Mouse (Mus musculus) neural tube, embryonic 13.5 days (tissue): ENCODE results near the gene Shisal2b. TPM values are rescaled to one million over a fixed set of nuclear protein-coding genes. Genes with fewer than 3 reads are reported as not detected.
"Not testable (repeated sequence)": the region's sequence is repeated elsewhere in the genome, so short reads cannot be mapped to it uniquely, and the experiment has no call there.

Source experiments
- ATAC-seq: fragments of 200-750 bp; cut with Nextera tagmentation; 2 replicates; pipeline ENCODE4 v1.8.0; 2017; ENCODE audit warnings: low read depth, mild to moderate bottlenecking, moderate TSS enrichment, moderate library complexity
- H3K27ac ChIP-seq: fragments of 300-500 bp; sonication (generic); replicated peaks from 2 replicates; pipeline ENCODE4 v1.5.1; 2015; ENCODE audit warnings: moderate library complexity, mild to moderate bottlenecking, inconsistent platforms
- H3K27me3 ChIP-seq: fragments of 300-500 bp; sonication (generic); 2 replicates; pipeline ENCODE4 v1.6.1; 2015; ENCODE audit warnings: mild to moderate bottlenecking, inconsistent platforms
- H3K36me3 ChIP-seq: fragments of 300-500 bp; sonication (generic); 2 replicates; pipeline ENCODE4 v1.6.1; 2015; ENCODE audit warnings: mild to moderate bottlenecking, inconsistent platforms
- H3K4me1 ChIP-seq: fragments of 300-500 bp; sonication (generic); replicated peaks from 2 replicates; pipeline ENCODE4 v1.6.1; 2015; ENCODE audit warnings: inconsistent platforms
- H3K4me2 ChIP-seq: fragments of 300-500 bp; sonication (generic); 2 replicates; pipeline ENCODE4 v1.6.1; 2015; ENCODE audit warnings: inconsistent platforms, mild to moderate bottlenecking, moderate library complexity
- H3K4me3 ChIP-seq: fragments of 300-500 bp; sonication (generic); 2 replicates; pipeline ENCODE4 v1.5.1; 2015; ENCODE audit warnings: mild to moderate bottlenecking, inconsistent platforms
- H3K9ac ChIP-seq: fragments of 300-500 bp; sonication (generic); 2 replicates; pipeline ENCODE4 v1.6.1; 2015; ENCODE audit warnings: moderate library complexity, mild to moderate bottlenecking, inconsistent platforms
- H3K9me3 ChIP-seq: fragments of 300-500 bp; sonication (generic); 2 replicates; pipeline ENCODE4 v1.6.1; 2016; ENCODE audit warnings: inconsistent platforms
- WGBS: fragments of 180-500 bp; shearing (Covaris S2); methylation state at CpG from one replicate; pipeline ENCODE4 v1.1.7; 2015; 5-methylcytosine and 5-hydroxymethylcytosine counted together
- polyA plus RNA-seq: library from polyadenylated mRNA; unstranded; fragments of >200 nt; fragmentation: Nextera tagmentation; extraction: Ambion mirVana; gene quantifications from 2 replicates; pipeline ENCODE4 v1.2.1, GENCODE M21; 2015

Shisal2b gene
- 0.71 and 0.72 TPM in 2 replicates for polyA plus RNA-seq

DNA sequence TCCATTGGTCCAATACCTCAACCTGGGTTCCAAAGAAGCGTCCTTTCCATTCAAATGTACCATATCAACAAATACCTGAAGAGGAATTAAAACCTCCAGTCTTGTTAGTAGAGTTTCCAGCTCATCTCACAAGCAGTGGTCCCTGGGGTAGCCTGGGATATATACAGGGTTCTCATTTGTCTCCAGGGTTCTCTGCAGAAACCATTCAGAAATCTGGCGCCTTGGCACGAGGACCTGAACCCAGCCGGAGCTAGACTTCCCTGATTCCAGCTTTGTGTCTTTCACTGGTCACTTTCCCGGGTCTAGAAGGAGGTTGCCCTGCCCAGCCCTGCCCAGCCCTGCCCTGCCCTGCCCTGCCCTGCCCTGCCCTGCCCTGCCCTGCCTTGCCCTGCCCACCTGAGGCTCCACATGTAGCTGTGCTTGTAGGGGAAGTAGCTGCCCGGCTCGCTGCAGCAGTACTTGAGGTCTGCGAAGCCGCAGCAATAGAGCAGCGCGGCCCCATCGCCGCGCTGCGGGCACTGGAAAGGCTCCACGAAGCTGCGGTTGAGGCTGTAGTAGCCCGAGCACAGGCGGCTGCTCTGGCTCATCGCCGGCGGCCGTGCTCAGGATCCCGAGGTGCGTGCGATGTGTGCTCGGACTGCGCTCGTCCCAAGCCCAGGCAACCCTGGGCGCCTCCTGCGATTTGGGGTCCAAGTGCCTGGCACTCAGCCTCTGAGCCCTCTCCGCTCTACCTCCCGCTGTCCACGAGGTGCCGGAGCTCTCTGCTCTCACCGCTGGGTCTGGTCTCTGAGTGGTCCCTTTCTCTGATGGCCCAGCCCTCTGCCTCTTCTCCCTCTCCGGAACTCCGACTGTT, at the start of gene Shisal2b:
Gene Shisal2b (minus strand): TSS at position 767 of the 853 bp plus-strand sequence.
- Histone ChIP-seq H3K9ac (peak within 1 kb of the TSS; percentile 77), H3K36me3 (no peaks in the 10 kb centered on the region), H3K9me3 (0 out of 2 replicates have a peak, but pooled peaks cover 5% of the 10 kb centered on the region), H3K27me3 (peaks cover 31% of the 10 kb centered on the region), H3K4me3 (peak within 1 kb of the TSS; percentile 49), H3K4me2 (peak within 1 kb of the TSS; percentile 96), H3K4me1 (peaks cover 12% of the 10 kb centered on the region), H3K27ac (no peak within 1 kb of the TSS)
- peak; percentile 95 for ATAC-seq
- 3% methylated on average over 38 of the region's 38 CpGs for WGBS

DNA sequence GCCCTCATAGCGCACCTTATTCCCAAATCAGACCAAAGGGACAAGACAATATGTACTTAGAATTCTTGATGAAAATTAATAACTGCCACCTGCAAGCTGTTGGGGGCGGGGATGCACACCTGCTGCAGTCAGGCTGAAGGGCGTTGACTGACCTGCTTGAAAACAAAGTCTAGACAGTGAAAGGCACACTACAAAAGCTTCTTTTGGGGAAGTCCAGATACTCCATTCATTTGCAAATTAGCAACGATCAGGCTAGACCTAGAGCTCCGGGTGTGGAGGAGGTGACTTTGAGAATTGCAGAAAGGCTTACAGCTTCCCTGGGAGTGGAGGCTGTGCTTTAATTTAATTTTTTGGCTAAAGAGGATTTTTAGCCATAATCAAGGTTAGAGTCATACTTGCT, 47.9 kb upstream of the Shisal2b start:
- H3K27me3 ChIP-seq, H3K9ac ChIP-seq, H3K9me3 ChIP-seq, ATAC-seq, H3K4me2 ChIP-seq, H3K4me1 ChIP-seq, H3K4me3 ChIP-seq, H3K27ac ChIP-seq, H3K36me3 ChIP-seq: not testable (repeated sequence)
- 53% methylated on average over 5 of the region's 5 CpGs for WGBS

DNA sequence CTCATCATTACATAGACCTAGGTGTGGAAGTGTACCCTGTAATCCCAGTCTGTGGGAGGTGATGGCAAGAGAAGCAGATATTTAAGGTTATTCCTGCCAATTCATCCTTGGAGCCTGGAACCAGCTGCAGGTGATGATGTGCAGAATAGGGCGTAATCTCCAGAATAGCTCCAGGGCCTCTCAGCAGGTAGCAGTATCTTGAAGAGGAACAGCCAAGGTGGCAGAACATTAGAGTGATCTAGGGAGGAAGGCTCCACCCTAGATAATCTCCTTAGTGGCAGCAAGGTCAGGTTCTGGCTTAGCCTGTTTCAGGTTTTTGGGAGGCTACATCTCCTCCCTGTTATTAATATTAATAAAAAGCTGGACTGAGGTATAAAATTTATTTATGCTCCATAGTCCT, 47.3 kb upstream of the Shisal2b start:
- 92% methylated on average over 1 of the region's 1 CpGs for WGBS
- ATAC-seq, result not testable (repeated sequence)

DNA sequence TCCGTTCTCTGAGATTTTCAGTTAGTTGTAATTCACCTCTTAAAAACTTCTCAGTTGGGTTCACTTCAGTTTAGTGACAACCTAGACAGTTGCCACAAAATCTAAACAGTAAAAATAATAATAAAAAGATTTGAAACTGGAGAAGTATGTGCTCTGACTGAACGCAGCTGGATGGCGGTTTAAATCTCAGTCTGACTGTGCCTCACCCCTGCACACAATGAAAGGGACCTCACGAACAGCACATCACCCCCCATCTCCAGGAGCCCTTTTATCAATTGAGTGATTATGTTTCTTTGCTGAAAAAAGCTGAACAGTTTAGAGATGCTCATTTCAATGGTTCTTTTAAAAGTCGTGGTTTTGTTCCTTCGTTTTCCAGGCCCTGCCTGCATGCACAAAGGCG, 45.0 kb upstream of the Shisal2b start:
- Histone ChIP-seq H3K4me2 (no peak overlapping the region), H3K27ac (no peak overlapping the region), H3K4me3 (no peak overlapping the region), H3K9me3 (no peaks in the 10 kb centered on the region), H3K4me1 (no peaks in the 10 kb centered on the region), H3K36me3 (no peaks in the 10 kb centered on the region), H3K27me3 (no peaks in the 10 kb centered on the region), H3K9ac (no peak overlapping the region)
- 59% methylated on average over 7 of the region's 7 CpGs for WGBS
- ATAC-seq, result no peak

More for the DNA sequence above, 47.3 kb upstream of the Shisal2b start:
- H3K9me3 ChIP-seq, H3K4me3 ChIP-seq, H3K27me3 ChIP-seq, H3K9ac ChIP-seq, H3K4me1 ChIP-seq, H3K36me3 ChIP-seq, H3K27ac ChIP-seq, H3K4me2 ChIP-seq: not testable (repeated sequence)

DNA sequence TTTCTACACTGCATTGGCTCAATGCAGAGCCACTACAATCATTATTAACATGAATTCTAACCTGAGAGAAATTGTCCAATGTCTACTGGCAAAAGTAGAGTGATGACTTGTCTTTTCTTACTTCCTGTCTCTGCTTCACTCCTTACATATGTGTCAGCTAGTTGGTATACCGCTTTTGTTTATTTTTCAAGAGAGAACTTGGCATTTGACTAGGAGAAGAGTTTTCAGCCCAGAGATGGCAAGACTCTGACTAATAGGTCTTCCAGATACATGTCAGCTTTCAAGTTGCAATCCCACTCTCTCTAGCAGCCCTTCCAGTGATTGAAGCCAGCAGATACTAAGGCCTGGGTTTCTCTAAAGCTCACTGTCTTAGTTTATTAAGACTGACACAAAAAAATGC, 31.1 kb upstream of the Shisal2b start:
- Histone ChIP-seq H3K27ac (no peak overlapping the region), H3K27me3 (no peaks in the 10 kb centered on the region), H3K36me3 (no peaks in the 10 kb centered on the region), H3K9me3 (no peaks in the 10 kb centered on the region), H3K4me2 (no peak overlapping the region), H3K4me1 (no peaks in the 10 kb centered on the region), H3K9ac (no peak overlapping the region), H3K4me3 (no peak overlapping the region)
- no peak for ATAC-seq
- WGBS, result 80% methylated on average over 1 of the region's 1 CpGs

DNA sequence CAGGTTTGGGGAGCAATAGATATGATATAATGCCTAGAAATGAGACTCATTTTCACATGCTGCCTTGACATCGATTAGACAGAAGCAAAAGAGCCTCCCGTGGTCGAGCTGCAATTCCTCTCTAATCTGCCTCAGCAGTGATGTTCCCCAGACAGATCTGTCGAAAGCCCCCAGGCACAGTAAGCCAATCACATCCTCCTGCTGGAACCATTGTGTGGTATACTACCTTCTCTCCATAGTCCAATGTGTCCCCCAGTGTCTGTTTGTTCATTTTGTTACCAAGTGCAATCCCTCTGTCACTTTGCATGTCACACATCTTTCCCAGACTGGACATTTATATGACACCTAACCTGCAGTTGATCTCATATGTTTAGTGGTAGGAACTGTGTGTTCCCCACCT, 28.6 kb upstream of the Shisal2b start:
- Histone ChIP-seq H3K9me3 (no peaks in the 10 kb centered on the region), H3K4me2 (no peak overlapping the region), H3K4me3 (no peak overlapping the region), H3K27ac (no peak overlapping the region), H3K27me3 (no peaks in the 10 kb centered on the region), H3K36me3 (no peaks in the 10 kb centered on the region), H3K4me1 (no peaks in the 10 kb centered on the region), H3K9ac (no peak overlapping the region)
- 76% methylated on average over 4 of the region's 4 CpGs for WGBS
- no peak for ATAC-seq

DNA sequence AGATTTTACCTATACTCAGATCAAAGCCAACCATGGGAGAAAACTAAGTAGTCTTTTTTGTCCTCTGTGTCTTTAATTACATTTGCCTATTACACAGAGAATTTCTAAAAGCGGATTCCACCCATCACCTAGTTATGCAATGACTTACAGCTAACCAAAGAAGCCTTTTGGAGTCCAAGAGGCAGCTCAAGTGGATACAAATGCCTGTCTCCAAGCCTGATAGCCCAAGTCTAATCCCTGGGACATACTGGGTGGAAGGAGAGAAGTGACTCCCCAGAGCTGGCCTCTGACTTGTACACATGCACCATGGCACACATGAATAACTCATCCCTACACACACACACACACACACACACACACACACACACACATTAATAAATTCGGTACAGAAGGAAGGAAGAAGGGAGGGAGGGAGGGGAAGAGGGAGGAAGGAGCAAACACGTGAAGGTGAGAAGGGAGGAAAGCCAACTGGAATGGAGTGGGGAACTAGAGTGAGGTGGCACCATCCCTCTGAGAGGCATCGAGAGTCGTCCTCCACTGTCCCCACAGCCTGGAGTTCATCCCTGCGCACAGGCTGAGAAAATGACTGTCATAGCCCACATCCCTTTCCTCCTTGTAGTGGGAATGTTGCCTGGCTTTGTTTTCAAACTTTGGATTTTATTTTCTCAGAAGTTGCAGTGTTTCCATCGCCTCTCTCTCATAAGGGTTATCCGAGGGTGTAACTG, 22.8 kb upstream of the Shisal2b start:
- H3K36me3 ChIP-seq, result no peaks in the 10 kb centered on the region
- no peaks in the 10 kb centered on the region for H3K9me3 ChIP-seq
- H3K4me1 ChIP-seq, result 0 out of 2 replicates have a peak, but pooled peaks cover 3% of the 10 kb centered on the region
- no peak overlapping the region for H3K9ac ChIP-seq
- no peak overlapping the region for H3K27ac ChIP-seq
- 75% methylated on average over 7 of the region's 8 CpGs for WGBS
- no peak overlapping the region for H3K4me3 ChIP-seq
- no peaks in the 10 kb centered on the region for H3K27me3 ChIP-seq
- no peak overlapping the region for H3K4me2 ChIP-seq
- ATAC-seq, result no peak

DNA sequence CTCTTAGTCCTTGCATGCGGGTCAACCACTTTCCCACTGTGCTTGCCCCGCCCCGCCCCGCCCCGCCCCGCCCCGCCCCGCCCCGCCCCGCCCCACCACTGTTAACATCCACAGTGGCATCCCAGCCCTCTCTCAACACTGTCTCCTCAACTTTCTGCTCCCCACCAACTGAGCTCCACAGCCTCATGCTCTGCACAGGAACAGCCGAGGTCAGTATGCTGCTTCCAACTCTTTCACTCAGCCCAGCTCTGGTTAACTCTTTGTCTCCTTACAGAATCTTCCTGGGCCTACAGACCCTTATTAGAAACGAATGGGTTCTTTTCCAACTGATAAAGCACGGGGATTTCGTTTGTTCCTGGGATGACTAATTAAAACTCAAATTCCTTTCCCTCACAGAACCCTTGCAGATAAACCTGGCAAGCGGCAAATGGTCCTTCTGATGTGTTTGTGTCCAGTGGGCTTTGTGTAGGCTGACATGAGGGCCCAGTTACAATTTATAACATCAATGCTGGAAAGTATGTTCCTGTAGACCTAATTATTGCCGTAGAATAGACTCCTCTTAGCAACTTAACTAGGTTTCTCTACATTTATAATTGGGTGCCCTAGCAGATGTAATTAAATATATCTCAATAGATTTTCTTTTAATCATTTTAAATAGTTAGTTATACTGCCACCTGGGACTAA, 20.0 kb upstream of the Shisal2b start:
- WGBS, result 24% methylated on average over 14 of the region's 16 CpGs
- Histone ChIP-seq H3K9ac (no peak overlapping the region), H3K4me3 (no peak overlapping the region), H3K27me3 (no peaks in the 10 kb centered on the region), H3K27ac (no peak overlapping the region), H3K4me1 (0 out of 2 replicates have a peak, but pooled peaks cover 3% of the 10 kb centered on the region), H3K36me3 (no peaks in the 10 kb centered on the region), H3K9me3 (no peaks in the 10 kb centered on the region), H3K4me2 (no peak overlapping the region)
- ATAC-seq, result no peak

DNA sequence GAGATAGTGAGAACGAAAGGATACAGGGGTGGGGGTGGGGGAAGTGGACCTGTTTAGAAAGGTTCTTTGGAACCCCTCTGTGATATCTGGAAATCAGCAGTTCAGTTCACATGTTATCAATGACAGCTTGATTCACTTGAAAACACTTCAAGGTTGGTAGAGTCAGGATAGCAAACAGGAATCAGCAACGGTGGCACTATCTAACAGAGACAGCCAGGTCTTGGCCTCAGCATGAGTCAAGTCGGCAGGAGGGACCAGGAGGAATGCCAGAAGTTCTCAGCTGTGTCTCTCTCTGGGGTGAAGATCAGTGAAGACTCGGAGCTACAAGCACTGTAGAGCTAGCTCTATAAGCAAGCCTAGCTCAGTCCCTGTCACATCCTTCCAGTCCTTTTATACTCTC, 14.8 kb upstream of the Shisal2b start:
- H3K36me3 ChIP-seq, result no peaks in the 10 kb centered on the region
- H3K4me3 ChIP-seq, result no peak overlapping the region
- H3K27me3 ChIP-seq, result no peaks in the 10 kb centered on the region
- H3K4me2 ChIP-seq, result no peak overlapping the region
- WGBS, result 86% methylated on average over 4 of the region's 4 CpGs
- 0 out of 2 replicates have a peak, but pooled peaks cover 3% of the 10 kb centered on the region for H3K4me1 ChIP-seq
- H3K9me3 ChIP-seq, result no peaks in the 10 kb centered on the region
- no peak overlapping the region for H3K9ac ChIP-seq
- no peak overlapping the region for H3K27ac ChIP-seq
- ATAC-seq, result no peak

DNA sequence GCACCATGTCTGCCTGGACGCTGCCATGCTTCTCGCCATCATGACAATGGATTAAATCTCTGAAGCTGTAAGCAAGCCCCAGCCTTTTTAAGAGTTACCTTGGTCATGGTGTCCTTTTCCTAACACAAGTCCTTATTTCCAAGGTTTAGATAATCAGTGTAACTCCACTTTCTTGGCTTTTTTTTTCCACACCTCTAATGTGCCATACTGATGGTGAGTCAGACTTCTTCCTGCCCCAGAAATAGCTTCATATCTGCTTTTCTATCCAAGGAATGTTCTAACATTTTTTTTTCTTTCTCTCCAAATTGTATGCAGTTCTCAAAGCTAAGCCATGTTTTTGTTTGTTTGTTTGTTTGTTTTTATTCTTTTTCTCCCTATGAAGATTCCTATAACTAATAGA, 6.2 kb upstream of the Shisal2b start:
- WGBS, result 100% methylated on average over 2 of the region's 2 CpGs
- no peak for ATAC-seq
- Histone ChIP-seq H3K36me3 (no peaks in the 10 kb centered on the region), H3K4me1 (no peaks in the 10 kb centered on the region), H3K9me3 (no peaks in the 10 kb centered on the region), H3K27ac (no peak overlapping the region), H3K4me3 (no peak overlapping the region), H3K4me2 (no peak overlapping the region), H3K27me3 (peaks cover 5% of the 10 kb centered on the region), H3K9ac (no peak overlapping the region)

DNA sequence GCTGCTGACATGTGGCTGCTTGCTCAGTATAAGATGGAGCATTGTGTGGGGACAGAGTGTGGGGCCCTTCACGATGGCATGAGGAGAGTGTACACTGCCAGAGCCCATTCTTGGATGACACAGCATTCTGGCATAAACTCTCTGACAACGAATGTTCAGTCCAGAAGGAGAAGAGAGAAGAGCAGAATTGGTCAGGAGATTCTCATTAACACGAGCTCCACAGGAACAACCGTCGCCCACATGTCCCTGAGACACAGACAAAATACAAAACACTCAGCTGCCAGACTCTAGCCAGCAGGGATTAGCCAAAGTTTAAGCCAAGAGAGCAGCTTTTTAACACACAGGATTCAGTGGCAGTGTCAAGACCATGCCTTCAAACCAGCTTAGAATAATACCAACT, 3.0 kb upstream of the Shisal2b start:
- ATAC-seq, result no peak
- Histone ChIP-seq H3K4me1 (peaks cover 12% of the 10 kb centered on the region), H3K27me3 (peaks cover 29% of the 10 kb centered on the region), H3K4me2 (no peak overlapping the region), H3K4me3 (no peak overlapping the region), H3K27ac (no peak overlapping the region), H3K36me3 (no peaks in the 10 kb centered on the region), H3K9ac (no peak overlapping the region), H3K9me3 (no peaks in the 10 kb centered on the region)
- WGBS, result 87% methylated on average over 5 of the region's 5 CpGs

DNA sequence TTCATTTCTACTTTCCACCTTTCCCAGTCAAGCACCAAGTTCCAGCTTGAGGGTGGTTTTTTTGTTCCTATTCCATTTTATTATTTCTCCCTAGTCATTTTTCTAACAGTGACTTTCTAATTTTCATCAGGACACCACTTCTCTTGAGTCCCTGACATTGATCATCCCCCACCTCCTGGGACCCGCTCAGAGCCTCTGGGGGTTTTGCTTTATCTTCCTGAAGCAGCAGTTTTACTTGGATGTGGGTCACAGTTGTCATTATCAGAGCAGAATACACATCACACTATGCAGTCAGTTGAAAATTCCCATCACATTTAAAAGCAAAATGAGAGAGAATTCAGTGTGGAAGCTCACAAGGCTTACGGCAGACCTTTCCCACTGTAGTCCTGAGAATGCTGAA, 10.0 kb downstream of the Shisal2b start:
- no peak overlapping the region for H3K4me2 ChIP-seq
- WGBS, result 76% methylated on average over 2 of the region's 2 CpGs
- no peak for ATAC-seq

More for the DNA sequence above, 10.0 kb downstream of the Shisal2b start:
- Histone ChIP-seq H3K27ac (no peak overlapping the region), H3K4me1 (no peaks in the 10 kb centered on the region), H3K36me3 (no peaks in the 10 kb centered on the region), H3K27me3 (no peaks in the 10 kb centered on the region), H3K9ac (no peak overlapping the region), H3K4me3 (no peak overlapping the region), H3K9me3 (no peaks in the 10 kb centered on the region)
